Mouse (Mus musculus): Measurements from ENCODE around the gene Fam240b. TPM values are rescaled to one million over a fixed set of nuclear protein-coding genes. Genes with fewer than 3 reads are reported as not detected.

Fam240b gene
- polyA plus RNA-seq, 1 experiment, result not detected

GRCm38 (mm10) chr13:64447947-64448346, 49.6 kb downstream of the Fam240b start:
- TF ChIP-seq GATA1 (IDR thresholded peaks at IDR 0.05; ENCODE audit: low read length), result no peak

GRCm38 (mm10) chr13:64445254-64445920, 52.2 kb downstream of the Fam240b start:
- TF ChIP-seq GATA1 (IDR thresholded peaks at IDR 0.05; ENCODE audit: low read length), result no peak

GRCm38 (mm10) chr13:64443263-64443894, 54.2 kb downstream of the Fam240b start:
- TF ChIP-seq GATA1 (IDR thresholded peaks at IDR 0.05; ENCODE audit: low read length), result no peak

- TF ChIP-seq GATA1 (IDR thresholded peaks at IDR 0.05; ENCODE audit: low read length), result no peak
Measured at GRCm38 (mm10) chr13:64440592-64440991, 57.0 kb downstream of the Fam240b start.

GRCm38 (mm10) chr13:64439471-64439870, 58.1 kb downstream of the Fam240b start:
- no peak for TF ChIP-seq GATA1 (IDR thresholded peaks at IDR 0.05; ENCODE audit: low read length)

- TF ChIP-seq GATA1 (IDR thresholded peaks at IDR 0.05; ENCODE audit: low read length), result no peak
Measured at GRCm38 (mm10) chr13:64438863-64439452, 58.6 kb downstream of the Fam240b start.

- no peak for TF ChIP-seq GATA1 (IDR thresholded peaks at IDR 0.05; ENCODE audit: low read length)
Measured at GRCm38 (mm10) chr13:64437801-64438200, 59.8 kb downstream of the Fam240b start.

GRCm38 (mm10) chr13:64432017-64432995, 65.3 kb downstream of the Fam240b start, which contains the start of gene Cdk20:
TSS of gene Cdk20 (plus strand) at chr13:64432314.
- TF ChIP-seq GATA1 (IDR thresholded peaks at IDR 0.05; ENCODE audit: low read length), result no peak

Other genes with a start within 250 kb of the Fam240b start
- gene Cdc14b, start 222.5 kb downstream of the Fam240b start, polyA plus RNA-seq (2012), result 0.12 and 0.23 TPM in 2 replicates
- gene Aaed1, start 185.1 kb downstream of the Fam240b start, polyA plus RNA-seq (2012), result 1.3 and 2.0 TPM in 2 replicates
- 1.3 and 2.2 TPM in 2 replicates for gene Ctsl, start 126.9 kb downstream of the Fam240b start, polyA plus RNA-seq (2012)
- 5.7 and 8.0 TPM in 2 replicates for gene Cdk20, start 65.5 kb downstream of the Fam240b start, polyA plus RNA-seq (2012)

All from G1E-ER4 (cell line).